Mouse (Mus musculus) heart, embryonic 12.5 days (tissue): ENCODE data around the gene Pdlim4. TPM values are rescaled to one million over a fixed set of nuclear protein-coding genes. Genes with fewer than 3 reads are reported as not detected.

Experiments used
- ATAC-seq: fragments of 200-750 bp; cut with Nextera tagmentation; 2 replicates; pipeline ENCODE4 v1.8.0; 2017; ENCODE audit warnings: moderate TSS enrichment, moderate library complexity; ENCODE audit not compliant: insufficient number of reproducible peaks, low FRiP score
- H3K27ac ChIP-seq: fragments of 300-500 bp; sonication (generic); 2 replicates; pipeline ENCODE4 v1.5.1; 2016; ENCODE audit warnings: mild to moderate bottlenecking, moderate library complexity; ENCODE audit not compliant: poor library complexity, severe bottlenecking
- H3K27me3 ChIP-seq: fragments of 300-500 bp; sonication (generic); replicated peaks from 2 replicates; pipeline ENCODE4 v1.6.1; 2016; ENCODE audit warnings: mild to moderate bottlenecking, moderate library complexity
- H3K36me3 ChIP-seq: fragments of 300-500 bp; sonication (generic); 2 replicates; pipeline ENCODE4 v1.6.1; 2016; ENCODE audit warnings: mild to moderate bottlenecking, moderate library complexity
- H3K4me1 ChIP-seq: fragments of 300-500 bp; sonication (generic); replicated peaks from 2 replicates; pipeline ENCODE4 v1.6.1; 2016; ENCODE audit warnings: mild to moderate bottlenecking
- H3K4me2 ChIP-seq: fragments of 300-500 bp; sonication (generic); 2 replicates; pipeline ENCODE4 v1.6.1; 2016; ENCODE audit warnings: mild to moderate bottlenecking, moderate library complexity
- H3K4me3 ChIP-seq: fragments of 300-500 bp; sonication (generic); 2 replicates; pipeline ENCODE4 v1.5.1; 2016; ENCODE audit warnings: mild to moderate bottlenecking
- H3K9ac ChIP-seq: fragments of 300-500 bp; sonication (generic); 2 replicates; pipeline ENCODE4 v1.6.1; 2016; ENCODE audit warnings: mild to moderate bottlenecking, moderate library complexity
- H3K9me3 ChIP-seq: fragments of 300-500 bp; sonication (generic); replicated peaks from 2 replicates; pipeline ENCODE4 v1.6.1; 2016; ENCODE audit warnings: mild to moderate bottlenecking, moderate library complexity
- WGBS: fragments of 180-500 bp; shearing (Covaris S2); methylation state at CpG from one replicate; pipeline ENCODE4 v1.1.7; 2016; 5-methylcytosine and 5-hydroxymethylcytosine counted together
- polyA plus RNA-seq: library from polyadenylated mRNA; unstranded; fragments of >200 nt; fragmentation: Nextera tagmentation; extraction: Ambion mirVana; gene quantifications from 2 replicates; pipeline ENCODE4 v1.2.1, GENCODE M21; 2016

Pdlim4 gene
- polyA plus RNA-seq, 1 experiment from 2014 or later = 7.1 TPM

GRCm38 (mm10) chr11:54091726-54092125, 22.9 kb upstream of the Pdlim4 start:
- no peak for ATAC-seq
- H3K36me3 ChIP-seq = no peaks in the 10 kb centered on the region
- WGBS = 38% methylated on average over 8 of the region's 8 CpGs
- no peak overlapping the region for H3K27ac ChIP-seq
- H3K4me1 ChIP-seq = peaks cover 9% of the 10 kb centered on the region
- no peak overlapping the region for H3K9ac ChIP-seq
- no peaks in the 10 kb centered on the region for H3K27me3 ChIP-seq
- no peak overlapping the region for H3K4me2 ChIP-seq
- no peak overlapping the region for H3K4me3 ChIP-seq
- H3K9me3 ChIP-seq = no peaks in the 10 kb centered on the region

- ATAC-seq = no peak
Observed at GRCm38 (mm10) chr11:54090091-54090879, 21.5 kb upstream of the Pdlim4 start.

GRCm38 (mm10) chr11:54088947-54089317, 20.1 kb upstream of the Pdlim4 start:
- 47% methylated on average over 5 of the region's 5 CpGs for WGBS
- Histone ChIP-seq H3K27ac (no peak overlapping the region), H3K4me1 (peaks cover 9% of the 10 kb centered on the region), H3K4me3 (no peak overlapping the region), H3K27me3 (0 out of 2 replicates have a peak, but pooled peaks cover 2% of the 10 kb centered on the region), H3K4me2 (no peak overlapping the region), H3K9me3 (no peaks in the 10 kb centered on the region), H3K9ac (no peak overlapping the region), H3K36me3 (no peaks in the 10 kb centered on the region)
- no peak for ATAC-seq

More at GRCm38 (mm10) chr11:54090091-54090879, 21.5 kb upstream of the Pdlim4 start:
- peaks cover 9% of the 10 kb centered on the region for H3K4me1 ChIP-seq
- H3K9ac ChIP-seq = no peak overlapping the region
- no peak overlapping the region for H3K4me3 ChIP-seq
- no peaks in the 10 kb centered on the region for H3K27me3 ChIP-seq
- no peak overlapping the region for H3K4me2 ChIP-seq
- no peaks in the 10 kb centered on the region for H3K36me3 ChIP-seq
- H3K27ac ChIP-seq = no peak overlapping the region
- 69% methylated on average over 1 of the region's 1 CpGs for WGBS
- no peaks in the 10 kb centered on the region for H3K9me3 ChIP-seq

GRCm38 (mm10) chr11:54088253-54088946, 19.6 kb upstream of the Pdlim4 start:
- peaks cover 9% of the 10 kb centered on the region for H3K4me1 ChIP-seq
- H3K9ac ChIP-seq = no peak overlapping the region
- no peak overlapping the region for H3K27ac ChIP-seq
- 78% methylated on average over 7 of the region's 7 CpGs for WGBS
- 0 out of 2 replicates have a peak, but pooled peaks cover 5% of the 10 kb centered on the region for H3K27me3 ChIP-seq
- no peaks in the 10 kb centered on the region for H3K9me3 ChIP-seq
- ATAC-seq = no peak
- no peak overlapping the region for H3K4me3 ChIP-seq
- H3K36me3 ChIP-seq = no peaks in the 10 kb centered on the region
- H3K4me2 ChIP-seq = no peak overlapping the region

GRCm38 (mm10) chr11:54085816-54086215, 17.0 kb upstream of the Pdlim4 start:
- WGBS = 57% methylated on average over 5 of the region's 5 CpGs
- no peak overlapping the region for H3K9ac ChIP-seq
- no peaks in the 10 kb centered on the region for H3K9me3 ChIP-seq
- H3K27ac ChIP-seq = no peak overlapping the region
- peaks cover 10% of the 10 kb centered on the region; the same call in 1 of the 2 replicates for H3K27me3 ChIP-seq
- H3K4me1 ChIP-seq = no peaks in the 10 kb centered on the region
- no peaks in the 10 kb centered on the region for H3K36me3 ChIP-seq
- H3K4me3 ChIP-seq = no peak overlapping the region
- no peak overlapping the region for H3K4me2 ChIP-seq
- no peak for ATAC-seq

- Histone ChIP-seq H3K4me1 (no peaks in the 10 kb centered on the region), H3K27ac (no peak overlapping the region), H3K4me2 (no peak overlapping the region), H3K27me3 (peaks cover 11% of the 10 kb centered on the region; the same call in 1 of the 2 replicates), H3K36me3 (no peaks in the 10 kb centered on the region), H3K9ac (no peak overlapping the region), H3K9me3 (no peaks in the 10 kb centered on the region), H3K4me3 (no peak overlapping the region)
- 67% methylated on average over 1 of the region's 1 CpGs for WGBS
- no peak for ATAC-seq
Observed at GRCm38 (mm10) chr11:54084976-54085375, 16.2 kb upstream of the Pdlim4 start.

- H3K4me2 ChIP-seq = no peak overlapping the region
- H3K9ac ChIP-seq = no peak overlapping the region
- no peak overlapping the region for H3K4me3 ChIP-seq
- no peak for ATAC-seq
- H3K27ac ChIP-seq = no peak overlapping the region
- H3K4me1 ChIP-seq = no peaks in the 10 kb centered on the region
- H3K27me3 ChIP-seq = peaks cover 12% of the 10 kb centered on the region; the same call in 1 of the 2 replicates
- H3K9me3 ChIP-seq = no peaks in the 10 kb centered on the region
- H3K36me3 ChIP-seq = no peaks in the 10 kb centered on the region
- 85% methylated on average over 5 of the region's 5 CpGs for WGBS
Observed at GRCm38 (mm10) chr11:54082725-54083124, 13.9 kb upstream of the Pdlim4 start.

- WGBS = 30% methylated on average over 7 of the region's 7 CpGs
- no peak for ATAC-seq
Observed at GRCm38 (mm10) chr11:54080435-54080834, 11.6 kb upstream of the Pdlim4 start.

GRCm38 (mm10) chr11:54076101-54076500, 7.3 kb upstream of the Pdlim4 start:
- H3K4me2 ChIP-seq = no peak overlapping the region
- no peak overlapping the region for H3K9ac ChIP-seq
- peaks cover 18% of the 10 kb centered on the region for H3K4me1 ChIP-seq
- no peaks in the 10 kb centered on the region for H3K36me3 ChIP-seq
- H3K4me3 ChIP-seq = no peak overlapping the region
- 91% methylated on average over 1 of the region's 1 CpGs for WGBS
- peaks cover 42% of the 10 kb centered on the region for H3K27me3 ChIP-seq
- no peaks in the 10 kb centered on the region for H3K9me3 ChIP-seq
- no peak for ATAC-seq
- H3K27ac ChIP-seq = no peak overlapping the region

More at GRCm38 (mm10) chr11:54080435-54080834, 11.6 kb upstream of the Pdlim4 start:
- Histone ChIP-seq H3K9ac (no peak overlapping the region), H3K4me3 (no peak overlapping the region), H3K36me3 (no peaks in the 10 kb centered on the region), H3K27ac (no peak overlapping the region), H3K27me3 (peaks cover 21% of the 10 kb centered on the region; the same call in 1 of the 2 replicates), H3K9me3 (no peaks in the 10 kb centered on the region), H3K4me2 (no peak overlapping the region), H3K4me1 (no peaks in the 10 kb centered on the region)

GRCm38 (mm10) chr11:54075353-54075752, 6.5 kb upstream of the Pdlim4 start:
- Histone ChIP-seq H3K9me3 (no peaks in the 10 kb centered on the region), H3K9ac (no peak overlapping the region), H3K4me1 (peaks cover 18% of the 10 kb centered on the region), H3K36me3 (no peaks in the 10 kb centered on the region), H3K27ac (no peak overlapping the region), H3K27me3 (peaks cover 45% of the 10 kb centered on the region), H3K4me2 (no peak overlapping the region), H3K4me3 (no peak overlapping the region)
- WGBS = 77% methylated on average over 6 of the region's 6 CpGs
- ATAC-seq = no peak

- no peaks in the 10 kb centered on the region for H3K9me3 ChIP-seq
- H3K4me1 ChIP-seq = peaks cover 25% of the 10 kb centered on the region
- H3K9ac ChIP-seq = no peak overlapping the region
- H3K36me3 ChIP-seq = no peaks in the 10 kb centered on the region
- WGBS = 57% methylated on average over 4 of the region's 4 CpGs
- ATAC-seq = no peak
- peaks cover 62% of the 10 kb centered on the region for H3K27me3 ChIP-seq
- H3K4me3 ChIP-seq = no peak overlapping the region
- no peak overlapping the region for H3K27ac ChIP-seq
- H3K4me2 ChIP-seq = no peak overlapping the region; the same call in 1 of the 2 replicates
Observed at GRCm38 (mm10) chr11:54073291-54073690, 4.5 kb upstream of the Pdlim4 start.
